Mouse (Mus musculus): ENCODE measurements around the gene Kdelc2.

Gene Kdelc2

DNA sequence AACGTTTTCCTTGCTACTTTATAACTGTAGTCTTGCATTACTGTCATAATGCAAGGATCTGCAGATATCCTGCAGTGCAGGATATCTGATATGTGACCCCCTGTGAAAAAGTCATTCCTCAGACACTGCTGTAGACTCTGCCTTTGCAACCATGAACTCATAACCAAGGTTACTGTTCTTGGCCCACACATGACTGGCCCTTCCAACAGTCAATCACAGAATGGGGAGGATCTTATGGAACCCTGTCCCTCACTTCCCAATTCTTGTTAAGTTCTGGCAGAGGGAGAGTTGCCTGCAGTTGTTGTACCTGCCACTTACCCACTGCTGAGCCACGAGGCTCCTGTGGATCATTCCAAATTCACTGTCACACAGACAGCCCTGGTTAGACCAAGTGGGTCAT is 3.6 kb downstream of the Kdelc2 start:
- DNase-seq: no peak

DNA sequence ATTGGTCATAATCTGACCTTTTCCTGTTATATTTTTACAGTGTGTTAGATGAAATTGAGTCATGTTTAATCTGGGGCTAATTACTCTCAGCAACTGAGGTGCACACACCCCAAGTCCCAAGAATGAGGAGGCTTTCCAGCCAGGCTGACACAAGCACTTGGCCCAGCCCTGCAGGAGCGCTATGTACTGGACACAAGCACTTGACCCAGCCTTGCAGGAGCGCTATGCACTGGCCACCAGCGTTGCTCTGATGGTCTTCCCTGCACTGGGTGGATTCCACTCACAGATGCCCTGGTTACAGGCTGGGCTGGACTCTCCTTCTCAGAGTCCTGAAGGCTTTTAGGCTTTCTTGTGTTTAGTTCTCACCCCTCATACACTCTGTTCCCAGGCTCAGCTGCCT is 5.3 kb downstream of the Kdelc2 start:
- DNase-seq: no peak

DNA sequence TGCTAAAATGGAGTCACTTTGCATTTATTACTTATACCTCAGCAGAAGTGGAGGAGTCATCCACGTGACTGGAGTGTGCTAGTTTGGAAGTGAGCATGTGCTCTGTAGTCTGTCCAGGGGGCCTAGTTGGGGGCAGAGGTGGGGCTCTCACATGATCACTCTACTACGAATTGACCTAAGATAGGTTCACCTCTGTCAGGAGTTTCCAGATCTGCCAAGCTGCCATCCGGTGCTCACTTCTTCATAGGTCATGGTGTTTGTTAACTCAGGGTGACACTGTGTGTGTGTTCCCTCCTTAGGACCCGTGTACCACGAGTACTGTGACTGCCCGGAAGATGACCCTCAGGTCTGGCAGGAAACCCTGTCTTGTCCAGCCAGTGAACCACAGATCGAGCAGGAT is 6.3 kb downstream of the Kdelc2 start:
- no peak for DNase-seq

DNA sequence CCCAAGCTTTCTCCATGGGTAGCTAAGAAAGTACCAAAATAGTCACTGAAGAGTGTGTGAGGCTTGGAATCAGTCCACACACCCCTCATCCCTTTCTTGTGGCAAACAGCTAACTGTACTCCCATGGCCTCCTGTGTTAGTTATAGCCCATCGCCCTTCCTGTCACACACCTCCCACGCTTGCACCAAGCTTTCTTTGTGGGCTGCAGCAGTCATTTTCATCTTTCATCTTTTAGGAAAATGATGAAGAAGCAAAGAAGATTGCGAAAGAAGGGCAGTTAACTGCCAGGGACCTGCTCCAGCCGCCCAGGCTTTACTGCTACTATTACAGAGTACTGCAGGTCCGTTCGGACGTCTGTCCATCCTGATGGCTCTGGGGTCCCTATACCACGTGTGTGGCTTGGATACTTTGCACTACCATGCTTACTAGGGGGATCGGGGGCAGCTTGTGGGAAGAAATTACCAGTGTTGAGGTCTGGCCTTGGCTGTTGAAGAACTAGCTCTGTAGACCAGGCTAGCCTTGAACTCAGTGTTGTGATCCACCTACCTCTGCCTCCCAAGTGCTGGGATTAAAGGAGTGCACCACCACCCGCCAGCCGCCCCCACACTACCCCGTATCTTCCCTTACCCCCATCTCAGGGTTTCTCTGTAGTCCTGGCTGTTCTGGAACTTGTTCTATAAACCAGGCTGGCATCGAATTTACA is 14.0 kb downstream of the Kdelc2 start:
- DNase-seq: no peak

DNA sequence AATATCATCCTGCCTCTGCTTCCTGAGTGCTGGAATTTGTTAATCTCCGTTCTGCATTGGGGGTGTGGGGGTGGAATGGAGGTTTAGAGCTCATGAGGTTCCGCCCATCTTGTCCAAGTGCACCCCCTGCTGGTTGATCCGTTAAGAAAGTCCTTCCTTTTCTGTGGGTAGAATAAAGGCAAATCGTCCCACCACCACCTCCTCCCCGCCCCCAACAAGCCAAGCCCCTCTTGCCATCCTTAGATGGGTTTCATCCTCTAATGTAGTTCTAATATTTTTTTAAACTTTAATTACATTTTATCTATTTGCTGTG is 14.5 kb downstream of the Kdelc2 start:
- DNase-seq: peak; percentile 72 to 75

DNA sequence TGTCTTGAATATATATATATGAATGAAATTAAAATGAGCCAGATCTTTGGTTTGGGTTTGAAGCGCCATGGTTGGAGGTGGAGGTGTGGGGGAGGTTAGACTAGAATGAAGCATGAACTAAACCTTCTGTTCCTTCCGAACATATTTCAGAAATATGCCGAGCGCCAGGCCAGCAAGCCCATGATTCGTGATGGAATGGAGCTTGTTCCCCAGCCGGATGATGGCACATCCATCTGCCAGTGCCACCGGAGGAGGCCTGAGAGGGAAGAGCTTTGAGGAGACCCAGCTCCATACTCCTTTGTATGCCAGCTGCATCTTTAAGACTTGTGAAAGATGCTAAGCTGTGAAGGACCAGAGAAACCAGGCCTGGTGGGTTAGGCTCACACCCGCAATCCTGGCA is 15.7 kb downstream of the Kdelc2 start:
- no peak for DNase-seq

DNA sequence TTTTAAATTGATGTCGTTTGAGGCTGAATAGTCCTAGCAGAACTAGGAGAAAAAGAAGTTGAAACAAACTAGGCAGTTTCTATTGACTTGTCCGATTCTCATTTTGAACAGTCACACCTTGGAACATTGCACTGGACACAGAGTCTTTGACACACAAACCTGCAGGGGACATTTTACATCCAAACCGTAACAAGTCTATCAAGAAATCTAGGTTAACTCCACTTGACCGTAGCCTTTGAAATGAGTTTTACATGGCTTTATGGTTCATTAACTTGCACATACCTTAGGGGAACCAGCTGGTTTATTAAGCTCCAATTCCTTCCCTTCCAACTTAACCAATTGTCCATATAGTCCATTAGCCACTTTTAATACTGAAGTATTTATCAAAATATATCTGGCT is 16.9 kb downstream of the Kdelc2 start:
- DNase-seq: no peak

DNA sequence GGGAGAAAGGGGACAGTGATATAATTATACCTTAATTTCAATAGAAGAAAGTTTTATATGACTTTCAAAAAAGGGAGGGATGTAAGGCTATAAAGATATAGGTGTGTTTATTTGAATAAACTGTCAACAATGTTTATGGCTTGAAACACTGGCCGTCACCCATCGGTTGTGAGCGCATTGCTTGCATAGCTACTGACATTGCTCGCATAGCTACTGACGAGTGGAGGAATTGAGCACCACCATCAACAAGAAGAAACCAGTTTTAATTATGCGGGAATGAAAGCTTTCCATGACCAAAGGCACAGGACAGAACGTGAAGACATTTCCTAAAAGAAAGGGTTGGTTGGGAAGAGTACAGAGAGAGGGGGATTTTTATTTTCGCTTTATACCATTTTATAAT is 17.3 kb downstream of the Kdelc2 start:
- DNase-seq: no peak

DNA sequence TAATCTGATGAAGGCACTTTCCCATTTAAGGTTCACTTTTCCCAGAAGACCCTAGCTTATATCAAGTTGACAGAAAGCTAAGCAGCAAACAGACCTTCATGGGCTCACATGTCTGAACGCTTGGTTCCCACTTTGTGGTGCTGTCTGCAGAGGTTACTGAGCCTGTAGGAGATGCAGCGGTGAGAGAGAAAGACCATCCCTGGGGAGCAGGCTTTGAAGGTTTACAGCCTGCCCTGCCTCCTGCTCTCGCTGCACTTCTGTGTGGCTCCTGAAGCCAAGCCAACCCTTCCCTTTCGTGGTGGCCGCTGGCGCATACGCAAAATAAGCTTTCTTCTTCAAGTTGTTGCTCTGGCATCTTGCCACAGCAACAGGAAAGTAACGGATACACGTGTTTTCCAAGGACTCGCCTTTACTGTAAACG is 18.5 kb downstream of the Kdelc2 start, which contains the start of gene 4930550C14Rik:
TSS of gene 4930550C14Rik (plus strand) at position 35 of the 421 bp plus-strand sequence.
- DNase-seq: no peak

DNA sequence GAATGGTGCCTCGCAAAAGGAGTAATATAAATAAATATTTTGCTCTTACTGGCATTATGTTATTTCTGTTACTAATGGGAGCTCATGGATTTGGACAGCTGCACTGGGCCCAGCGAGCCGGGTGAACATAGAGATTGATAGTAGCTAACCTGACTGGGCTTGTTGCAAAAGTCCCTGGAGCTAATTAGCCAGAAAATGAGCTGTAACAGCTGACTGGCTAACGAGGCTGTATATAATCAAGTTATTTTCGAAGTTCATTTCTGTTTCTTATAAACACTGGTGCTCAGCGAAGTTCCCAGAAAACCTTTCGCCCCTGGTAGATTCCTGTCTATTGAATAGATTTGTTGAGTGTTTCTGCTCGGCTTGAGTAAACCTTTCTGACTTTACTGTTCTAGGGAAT is 19.2 kb downstream of the Kdelc2 start:
- DNase-seq: no peak

DNA sequence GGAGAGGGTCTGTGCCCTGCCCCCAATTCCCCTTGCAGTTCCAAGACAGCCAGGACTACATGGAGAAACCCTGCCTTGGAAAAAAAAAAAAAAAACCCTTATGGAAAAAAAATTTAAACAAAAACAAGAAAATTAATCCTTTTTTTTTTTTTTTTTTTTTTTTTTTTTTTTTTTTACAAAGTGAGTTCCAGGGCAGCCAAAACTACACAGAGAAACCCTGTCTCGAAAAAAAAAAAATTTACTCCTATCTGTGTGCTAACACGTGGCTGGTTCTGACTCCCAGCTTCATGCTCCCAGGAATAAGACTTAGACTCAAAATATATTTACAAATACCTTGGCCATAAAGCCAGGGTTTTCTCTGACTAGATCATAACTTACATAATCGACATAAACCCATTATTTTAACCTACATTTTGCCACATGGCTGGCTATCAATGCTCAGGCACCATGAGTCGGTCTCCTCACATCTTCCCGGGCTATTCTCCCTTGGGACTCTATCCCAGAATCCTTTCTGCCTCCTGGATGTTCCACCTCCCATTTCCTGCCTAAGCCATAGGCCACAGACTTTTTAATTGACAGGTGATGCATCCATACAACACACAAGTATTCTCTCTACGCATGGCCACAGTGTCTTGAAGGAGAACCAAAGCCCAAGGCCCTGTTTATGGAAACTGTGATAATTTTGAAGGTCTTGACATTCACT is 20.4 kb downstream of the Kdelc2 start:
- DNase-seq: no peak

DNA sequence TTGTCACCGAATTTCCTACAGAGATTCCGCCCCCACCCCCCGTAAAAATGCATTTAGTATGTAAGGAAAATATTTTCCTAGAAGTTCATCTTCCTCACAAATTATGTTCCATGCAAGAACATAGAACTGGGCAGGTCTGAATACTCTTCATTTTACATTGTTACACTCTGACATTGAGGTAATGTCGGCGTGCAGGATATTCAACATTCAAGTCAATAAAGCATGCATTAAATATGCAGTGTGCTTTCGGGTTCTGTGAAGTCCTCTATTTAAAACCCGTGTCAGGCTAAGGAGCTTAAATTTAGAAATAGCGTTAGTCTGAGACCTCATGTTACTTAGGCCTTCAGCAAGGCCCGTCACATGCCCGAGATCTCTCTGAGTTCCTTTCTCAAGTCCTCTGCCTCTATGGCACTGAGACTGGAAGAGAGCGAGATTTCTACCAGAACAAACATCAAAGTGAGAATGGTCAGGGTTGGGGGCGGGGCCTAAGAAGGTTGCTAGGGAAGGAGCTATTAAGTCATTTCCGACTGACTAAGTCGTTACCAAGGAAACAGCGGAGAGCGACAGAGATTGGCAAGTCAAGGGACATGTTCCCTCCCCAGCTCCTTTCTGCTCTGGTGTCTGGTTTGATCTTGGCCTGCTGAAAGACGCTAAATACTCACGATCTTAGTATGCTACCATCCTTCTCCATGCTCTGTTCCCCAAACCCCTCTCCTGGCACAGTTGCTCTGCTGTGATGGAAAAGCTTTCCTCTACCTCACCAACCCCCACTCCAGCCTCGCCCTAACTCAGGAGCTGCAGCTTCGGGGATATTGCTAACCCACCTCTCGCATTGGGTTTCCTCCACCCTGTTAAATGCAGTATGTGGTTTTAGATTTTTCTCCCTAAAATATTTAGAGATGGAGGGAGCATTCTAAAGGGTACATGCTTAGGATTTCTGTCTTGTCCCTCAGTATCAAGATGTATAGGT is 21.2 kb downstream of the Kdelc2 start:
- DNase-seq: peak; percentile 61 to 65

DNA sequence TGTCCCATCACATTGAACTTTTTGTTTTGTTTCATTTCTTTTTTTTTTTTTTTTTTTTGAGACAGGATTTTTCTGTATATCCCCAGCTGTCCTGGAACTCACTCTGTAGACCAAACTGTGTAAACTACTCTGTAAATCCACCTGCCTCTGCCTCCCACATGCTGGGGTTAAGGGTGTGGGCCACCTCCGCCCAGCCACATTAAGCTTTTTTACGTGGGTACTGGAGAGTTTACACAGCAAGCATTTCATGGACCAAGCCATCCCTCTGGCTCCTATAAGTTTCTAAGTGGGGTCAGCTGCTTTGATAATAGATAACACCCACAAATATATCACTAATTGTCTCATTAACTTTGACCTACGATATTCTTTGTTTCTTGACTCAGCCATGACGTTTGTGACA is 24.7 kb downstream of the Kdelc2 start:
- DNase-seq: no peak

DNA sequence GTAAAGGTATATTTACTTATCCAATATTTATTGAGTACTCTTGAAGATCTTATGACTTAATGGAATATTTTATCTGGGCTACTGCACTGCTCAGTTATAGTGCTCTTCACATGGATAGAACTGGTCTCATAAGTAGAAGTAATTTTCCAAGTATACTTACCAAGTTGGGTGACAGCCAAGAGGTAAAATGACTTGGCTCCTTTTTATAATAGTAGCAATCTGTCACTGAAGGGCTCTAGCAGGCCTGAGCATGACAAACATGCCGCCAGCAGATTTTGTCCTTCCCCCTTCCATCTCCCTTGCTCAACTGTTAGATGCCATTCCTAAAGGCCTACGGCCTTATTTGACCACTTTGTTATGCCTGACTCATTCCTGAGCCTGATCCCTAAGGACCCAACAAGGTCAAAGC is 25.1 kb downstream of the Kdelc2 start:
- no peak for DNase-seq

DNA sequence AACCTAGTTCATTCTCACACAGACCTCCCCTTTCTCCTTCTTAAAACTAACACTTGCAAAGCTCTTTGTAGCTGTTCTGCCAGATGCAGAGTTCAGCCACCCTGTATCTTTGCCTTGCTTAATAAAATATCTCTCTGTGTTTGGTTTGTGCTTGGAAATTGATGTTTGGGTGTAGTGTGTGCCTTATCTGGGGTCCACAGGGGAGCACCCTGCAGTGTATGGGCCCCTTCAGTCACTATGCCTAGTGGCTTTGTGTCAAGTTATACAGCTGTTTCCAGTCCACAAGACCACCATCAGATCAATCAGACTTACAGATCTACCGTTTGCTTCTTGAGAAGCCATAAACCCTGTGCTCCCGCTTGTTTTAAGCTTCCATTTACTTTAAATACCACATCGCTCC is 25.6 kb downstream of the Kdelc2 start:
- DNase-seq: no peak

DNA sequence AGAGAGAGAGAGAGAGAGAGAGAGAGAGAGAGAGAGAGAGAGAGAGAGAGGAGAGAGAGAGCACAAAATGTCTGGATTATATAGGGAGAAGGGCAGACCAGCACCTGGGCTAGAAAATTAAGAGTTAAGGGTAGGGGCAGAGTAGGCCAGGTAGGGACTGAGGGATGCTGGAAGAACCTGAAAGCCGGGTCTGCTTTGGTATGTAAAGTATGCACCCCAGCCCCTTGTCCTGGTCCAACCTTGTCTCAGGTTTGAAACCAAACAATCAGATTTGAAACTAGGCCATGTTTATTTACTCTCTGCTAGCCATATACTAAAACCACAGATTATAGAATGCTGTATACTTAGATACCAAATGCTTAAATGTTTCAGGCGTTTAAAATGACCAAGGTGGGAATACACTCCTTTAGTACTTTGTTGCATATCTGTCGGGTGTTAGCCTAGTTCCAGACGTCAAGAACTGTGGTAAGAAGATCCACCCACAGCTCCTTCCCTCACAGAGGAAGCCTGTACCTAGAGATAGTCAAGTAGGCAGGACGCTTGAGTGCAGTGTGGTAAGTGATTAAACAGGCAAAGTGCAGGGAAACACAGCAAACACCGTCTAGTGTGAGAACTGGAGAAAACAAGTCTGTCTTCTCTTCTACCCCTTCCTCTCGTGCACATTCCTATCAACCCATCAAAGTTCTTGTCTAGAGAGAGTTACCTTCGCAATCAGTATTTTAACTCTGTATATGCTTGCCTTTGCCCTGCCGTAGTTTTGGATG is 38.5 kb downstream of the Kdelc2 start:
- no peak for DNase-seq

DNA sequence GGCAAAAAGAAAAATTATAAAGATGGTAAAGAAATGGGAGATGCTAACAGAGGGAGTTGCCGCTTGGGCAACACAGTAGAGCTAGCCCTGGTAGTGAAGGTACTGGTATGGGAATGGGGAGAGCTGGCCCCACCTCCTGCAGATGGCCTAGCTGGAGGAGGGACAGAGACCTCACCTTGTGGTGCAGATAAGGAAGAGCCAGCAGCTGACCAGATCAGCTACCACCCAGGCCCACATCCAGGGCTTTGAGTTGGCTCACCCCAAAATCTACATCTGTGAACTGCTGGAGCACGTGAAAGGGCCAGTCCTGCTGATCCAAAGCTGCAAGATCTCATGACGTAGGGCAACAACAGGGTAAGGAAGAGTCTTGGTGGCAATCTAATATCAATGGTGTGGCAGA is 42.9 kb downstream of the Kdelc2 start:
- DNase-seq: no peak

DNA sequence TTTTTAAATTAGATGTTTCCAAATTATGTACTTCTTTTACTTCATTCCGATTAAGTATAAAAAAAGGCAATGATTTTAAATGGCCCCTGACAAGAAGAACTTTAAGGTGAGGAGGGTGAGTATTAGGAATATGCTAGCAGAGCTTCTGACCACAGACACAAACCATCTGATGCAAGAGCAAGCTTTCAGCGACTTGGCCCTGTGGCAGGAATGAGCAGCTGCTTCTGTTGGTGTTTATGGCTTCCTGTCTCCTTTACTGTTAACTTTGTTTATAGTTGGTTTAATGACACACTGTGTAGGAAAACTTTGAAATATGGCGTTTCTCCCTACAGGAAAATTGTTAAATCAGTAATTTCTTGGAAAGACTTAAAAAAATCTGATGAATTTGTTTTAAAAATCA is 43.8 kb downstream of the Kdelc2 start:
- no peak for DNase-seq

DNA sequence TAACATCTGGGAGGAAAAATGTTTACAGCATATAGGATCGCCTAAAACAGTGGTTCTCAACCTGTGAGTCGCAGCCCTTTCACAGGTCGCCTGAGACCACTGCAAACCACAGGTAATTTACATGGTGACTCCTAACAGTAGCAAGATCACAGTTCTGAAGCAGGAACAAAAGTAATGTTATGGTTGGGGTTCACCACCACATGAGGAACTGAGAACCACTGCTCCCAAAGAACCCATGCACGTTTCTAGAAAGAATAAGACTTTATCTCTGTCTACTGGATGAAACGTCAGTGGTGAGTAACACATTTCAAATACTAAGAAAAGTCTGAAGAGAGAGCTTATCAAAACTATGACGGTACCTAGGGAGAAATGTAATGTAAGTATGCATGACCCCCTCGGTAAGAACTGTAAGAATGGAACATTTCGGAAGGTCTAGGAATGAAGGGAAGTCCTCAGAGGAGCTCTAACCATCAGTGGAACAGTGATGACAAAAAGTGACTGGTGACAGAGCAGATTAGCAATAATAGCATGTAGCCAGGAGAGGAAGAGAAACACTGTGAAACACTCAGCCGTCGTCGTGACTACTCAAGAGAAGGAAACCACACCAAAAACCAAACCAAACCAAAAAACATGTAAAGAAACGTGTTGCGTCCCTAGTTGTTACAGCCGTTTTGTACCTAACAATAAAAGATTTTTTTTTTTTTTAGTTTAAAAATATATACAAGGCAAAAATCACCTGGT is 52.2 kb downstream of the Kdelc2 start:
- DNase-seq: no peak

DNA sequence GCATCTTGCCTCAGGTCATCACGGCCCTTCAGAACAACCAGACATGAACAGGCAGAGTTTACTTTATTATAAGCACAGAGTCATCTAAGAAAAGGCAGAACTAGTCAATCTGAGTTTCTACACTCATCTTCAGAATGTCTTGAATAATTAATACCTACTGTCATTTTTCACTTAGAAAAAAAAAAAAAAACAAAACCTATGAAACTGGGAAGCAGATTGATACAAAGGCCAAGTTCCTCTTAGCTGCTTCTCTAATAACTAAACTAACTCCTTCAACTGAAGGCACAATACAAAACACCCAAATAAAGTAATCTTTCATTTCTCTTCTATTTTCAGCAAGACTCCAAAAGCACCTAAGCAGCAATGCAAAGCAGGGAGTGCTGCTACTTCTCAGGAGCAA is 66.8 kb downstream of the Kdelc2 start:
- no peak for DNase-seq

Data from cerebellum, postnatal 36 days (tissue).